Mouse (Mus musculus): Measurements from ENCODE around the gene Myb.

GRCm38 (mm10) chr10:21154927-21155326, 5.9 kb downstream of the Myb start:
- no peak for TF ChIP-seq TAL1 (IDR thresholded peaks at IDR 0.05; ENCODE audit: low read length)
- TF ChIP-seq GATA1 (IDR thresholded peaks at IDR 0.05; ENCODE audit: low read length), result no peak

Data from erythroblast, embryonic 14.5 days (primary cell).